Mouse (Mus musculus) adrenal gland, postnatal 25 days (tissue): ENCODE results near the gene Ces1h. TPM values are rescaled to one million over a fixed set of nuclear protein-coding genes. Genes with fewer than 3 reads are reported as not detected.
"Not testable (repeated sequence)": the region's sequence is repeated elsewhere in the genome, so short reads cannot be mapped to it uniquely, and the experiment has no call there.

Experiments
- DNase-seq: peaks from one replicate; pipeline ENCODE4 v3.0.0; 2021; ENCODE audit warnings: mixed read lengths
- long read RNA-seq: library from polyadenylated mRNA; stranded (forward); transcript quantifications from one replicate; pipeline ENCODE4 v2.0.0, GENCODE M21; 2021
- total RNA-seq: library from RNA; stranded (reverse); gene quantifications from 2 replicates; pipeline ENCODE4 v1.2.3, GENCODE M21; 2021

The Ces1h gene
- not detected in 2 replicates for total RNA-seq
- long read RNA-seq, result 0 reads

GRCm38 (mm10) chr8:93379625-93380024 lies at the start of gene Ces1h:
TSS of gene Ces1h (minus strand) at chr8:93379725.
- no peak for DNase-seq

- DNase-seq, result no peak
These were observed 47.7 kb upstream of the Ces1h start for GRCm38 (mm10) chr8:93427195-93427594.

GRCm38 (mm10) chr8:93415387-93415786 lies 35.9 kb upstream of the Ces1h start:
- no peak for DNase-seq

- DNase-seq, result no peak
These were observed 29.3 kb upstream of the Ces1h start for GRCm38 (mm10) chr8:93408830-93409229.

- no peak for DNase-seq
These were observed 20.2 kb upstream of the Ces1h start for GRCm38 (mm10) chr8:93399698-93400097.

- DNase-seq, result no peak
These were observed 18.5 kb upstream of the Ces1h start for GRCm38 (mm10) chr8:93398044-93398443.

GRCm38 (mm10) chr8:93394079-93394619 lies 14.6 kb upstream of the Ces1h start:
- DNase-seq, result not testable (repeated sequence)

GRCm38 (mm10) chr8:93369481-93369880 lies 10.0 kb downstream of the Ces1h start:
- no peak for DNase-seq

GRCm38 (mm10) chr8:93360113-93360512 lies 19.4 kb downstream of the Ces1h start:
- DNase-seq, result no peak

- no peak for DNase-seq
These were observed 40.0 kb downstream of the Ces1h start for GRCm38 (mm10) chr8:93339531-93339930.

GRCm38 (mm10) chr8:93337207-93337606 lies 42.3 kb downstream of the Ces1h start, which contains the start of gene Ces1g:
TSS of gene Ces1g (minus strand) at chr8:93337308.
- DNase-seq, result no peak

- DNase-seq, result peak; percentile 7
These were observed 46.8 kb downstream of the Ces1h start for GRCm38 (mm10) chr8:93332703-93333102.

- no peak for DNase-seq
These were observed 48.4 kb downstream of the Ces1h start for GRCm38 (mm10) chr8:93331151-93331550.

- DNase-seq, result no peak
These were observed 54.4 kb downstream of the Ces1h start for GRCm38 (mm10) chr8:93325123-93325522.

- DNase-seq, result no peak
These were observed 62.5 kb downstream of the Ces1h start for GRCm38 (mm10) chr8:93317031-93317430.

GRCm38 (mm10) chr8:93315557-93315956 lies 64.0 kb downstream of the Ces1h start:
- DNase-seq, result no peak

Other genes starting within 250 kb of the Ces1h start
- 19.1 TPM in 1 of 2 replicates, not detected in the other for gene Ces1c, start 248.4 kb downstream of the Ces1h start, total RNA-seq
- gene Ces1d, start 181.9 kb downstream of the Ces1h start, total RNA-seq, result 150 and 217 TPM in 2 replicates
- gene Ces1e, start 150.1 kb downstream of the Ces1h start, total RNA-seq, result not detected in 2 replicates
- 7.5 and 9.8 TPM in 2 replicates for gene Ces1f, start 100.0 kb downstream of the Ces1h start, total RNA-seq
- 1.1 TPM in 1 of 2 replicates, not detected in the other for gene Ces1g, start 42.4 kb downstream of the Ces1h start, total RNA-seq
- gene Ces5a, start 156.1 kb upstream of the Ces1h start, total RNA-seq, result not detected in 2 replicates